Mouse (Mus musculus) testis, postnatal 14 days (tissue): Measurements from ENCODE around the gene Arhgap45.

Experiments
- DNase-seq: peaks from one replicate; pipeline ENCODE4 v3.0.0; 2021; ENCODE audit warnings: low spot score

Arhgap45 gene

DNA sequence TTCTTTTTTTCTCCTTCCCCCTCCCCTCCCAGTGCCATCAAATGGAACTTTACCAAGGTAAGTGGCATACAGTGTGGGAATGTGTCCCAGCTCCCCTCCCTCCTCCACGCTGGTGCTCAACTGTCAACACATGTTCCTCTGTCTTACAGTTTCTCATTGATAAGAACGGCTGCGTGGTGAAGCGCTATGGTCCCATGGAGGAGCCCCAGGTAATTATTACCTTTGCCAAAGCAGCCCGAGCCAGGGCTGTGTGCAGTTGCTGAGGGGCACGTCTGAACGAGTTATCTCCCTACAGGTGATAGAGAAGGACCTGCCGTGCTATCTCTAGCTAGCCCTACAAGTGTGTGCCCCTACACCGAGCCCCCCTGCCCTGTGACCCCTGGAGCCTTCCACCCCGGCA is 39.4 kb downstream of the Arhgap45 start:
- no peak for DNase-seq

DNA sequence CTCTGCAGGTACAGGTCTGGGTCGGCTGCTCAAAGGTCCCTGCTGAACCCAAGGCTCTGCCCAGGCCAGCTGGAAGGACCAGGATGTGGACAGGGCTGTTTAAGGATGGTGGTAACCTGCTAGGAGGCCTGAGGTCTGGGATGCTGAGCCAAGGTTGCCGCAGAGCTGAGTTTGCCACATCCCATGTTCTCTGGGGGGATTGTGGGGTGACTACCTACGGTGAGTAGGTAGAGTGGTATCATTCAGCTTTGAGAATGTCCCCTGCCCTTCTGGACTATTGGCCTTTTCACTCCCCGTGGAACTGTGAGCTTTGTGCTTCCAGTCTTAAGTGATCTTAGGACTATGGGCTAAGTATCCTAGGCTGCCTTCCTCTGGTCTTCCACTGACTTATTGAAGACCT is 40.1 kb downstream of the Arhgap45 start:
- no peak for DNase-seq

- no peak for DNase-seq
Observed at GRCm38 (mm10) chr10:80056976-80057682, 40.7 kb downstream of the Arhgap45 start.

GRCm38 (mm10) chr10:80057683-80058326 is 41.4 kb downstream of the Arhgap45 start:
- no peak for DNase-seq

- DNase-seq: no peak
Observed at GRCm38 (mm10) chr10:80063104-80063503, 46.7 kb downstream of the Arhgap45 start.

- DNase-seq: no peak
Observed at GRCm38 (mm10) chr10:80063877-80064650, 47.6 kb downstream of the Arhgap45 start.

DNA sequence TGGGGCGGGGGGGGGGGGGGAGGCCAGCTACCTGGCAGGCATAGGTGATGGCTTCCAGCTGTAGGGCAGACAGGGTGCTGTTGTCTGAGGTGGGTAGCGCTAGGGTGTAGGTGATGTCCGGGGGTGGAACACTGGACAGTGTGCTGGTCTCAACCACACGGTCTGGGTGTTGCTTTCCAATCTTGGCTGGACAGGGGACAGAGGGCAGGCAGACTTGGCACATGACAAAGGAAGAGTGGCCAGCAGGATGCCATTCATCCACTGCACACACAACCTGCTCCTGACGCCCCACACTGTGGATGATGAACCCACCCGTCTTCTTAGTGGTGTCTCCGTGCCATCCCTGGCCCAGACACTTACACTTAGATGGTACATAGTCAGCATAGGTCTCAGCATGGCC is 52.8 kb downstream of the Arhgap45 start:
- DNase-seq: no peak

DNA sequence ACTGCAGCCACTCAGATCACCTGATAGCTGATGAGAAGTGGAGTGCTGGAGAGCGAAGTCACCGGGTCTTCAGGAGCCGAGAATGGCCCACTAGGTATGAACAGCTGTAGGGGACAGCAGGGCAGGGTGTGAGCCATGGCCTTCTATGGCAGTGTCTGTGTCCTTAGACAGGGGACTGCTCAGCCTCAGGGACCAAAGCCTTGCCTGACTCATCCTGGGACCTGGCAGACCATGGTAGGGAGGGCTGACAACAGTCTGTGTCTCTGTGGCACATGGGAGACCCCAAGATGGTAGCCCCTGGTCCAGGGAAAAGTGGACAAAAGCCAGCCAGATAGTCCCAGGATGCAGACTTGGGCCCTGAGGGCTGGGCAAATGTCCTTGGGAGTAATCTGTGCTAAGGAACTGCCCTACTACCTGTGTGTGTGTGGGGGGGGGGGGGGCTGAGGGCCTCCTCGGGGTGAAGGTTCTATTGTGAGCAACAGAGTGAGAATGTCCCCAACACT is 53.5 kb downstream of the Arhgap45 start:
- DNase-seq: no peak

DNA sequence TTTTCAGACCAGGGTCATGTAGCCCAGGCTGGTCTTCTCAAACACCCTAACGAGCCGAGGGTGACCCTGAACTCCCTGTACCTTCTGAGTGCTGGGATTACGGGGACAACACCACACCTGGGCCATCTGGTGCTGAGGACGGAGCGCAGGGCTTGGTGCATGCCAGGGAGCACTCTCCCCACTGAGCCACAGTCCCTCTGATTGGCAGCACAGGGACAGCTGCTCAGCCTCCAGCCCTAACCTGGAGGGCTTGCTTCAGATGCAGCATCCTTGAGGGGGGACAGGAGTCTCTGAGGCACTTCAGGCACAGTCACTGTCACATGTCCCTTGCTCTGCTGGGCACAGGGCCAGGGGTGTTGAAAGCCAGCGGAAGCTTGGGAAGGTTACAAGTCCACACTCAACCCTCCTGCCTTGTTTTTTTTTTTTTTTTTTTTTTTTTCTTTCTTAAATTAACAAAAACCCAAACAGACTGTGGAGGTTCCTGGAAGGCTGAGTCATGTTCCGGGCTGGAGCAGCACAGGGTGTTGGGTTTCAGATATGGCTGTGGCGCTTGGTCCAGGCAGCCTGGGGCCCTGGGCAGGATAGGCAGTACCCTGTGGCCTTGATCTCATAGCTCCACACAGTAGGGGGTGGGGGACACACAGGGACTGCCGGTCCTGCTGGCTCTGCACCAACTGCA is 54.5 kb downstream of the Arhgap45 start:
- DNase-seq: peak; percentile 70

GRCm38 (mm10) chr10:80071516-80071900 is 55.1 kb downstream of the Arhgap45 start:
- no peak for DNase-seq

- no peak for DNase-seq
Observed at GRCm38 (mm10) chr10:80072623-80073489, 56.4 kb downstream of the Arhgap45 start.

DNA sequence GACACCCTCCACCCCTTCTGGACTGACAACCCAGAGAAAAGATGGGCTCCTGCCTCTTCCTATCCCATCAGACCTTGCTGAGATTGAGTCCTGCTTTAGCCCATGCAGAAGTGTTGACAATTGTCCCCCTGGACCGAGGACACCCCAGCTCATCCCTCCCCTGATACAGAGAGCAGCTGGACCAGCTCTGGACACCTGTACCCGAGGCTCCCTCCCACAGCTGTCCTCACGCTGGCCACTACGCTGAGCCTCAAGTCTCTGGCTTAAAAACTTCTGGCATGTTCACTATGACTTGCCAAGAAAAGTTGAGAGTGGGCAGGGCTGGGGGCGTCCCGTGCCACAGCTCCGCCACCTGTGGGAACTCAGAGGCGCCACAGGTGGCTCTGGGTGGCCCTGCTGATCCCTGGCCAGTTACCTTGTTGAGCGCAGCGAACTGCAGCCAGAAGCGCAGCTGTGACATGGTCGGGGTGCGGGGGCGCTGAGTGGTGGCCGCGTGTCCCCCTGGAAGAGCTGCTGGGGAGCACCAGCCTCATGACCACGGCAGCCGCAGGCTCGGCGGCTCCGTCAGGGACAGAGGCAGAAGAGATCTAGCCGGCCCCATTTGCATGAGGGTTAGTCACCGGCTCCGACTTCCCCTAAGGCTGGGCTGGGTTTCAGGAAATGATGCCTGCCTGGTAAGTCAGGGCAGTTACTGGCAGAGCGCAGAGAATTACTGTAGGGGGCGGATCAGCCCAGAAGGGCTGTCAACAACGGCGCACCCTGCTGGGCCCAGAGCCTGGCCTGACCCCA is 58.6 kb downstream of the Arhgap45 start:
- no peak for DNase-seq

DNA sequence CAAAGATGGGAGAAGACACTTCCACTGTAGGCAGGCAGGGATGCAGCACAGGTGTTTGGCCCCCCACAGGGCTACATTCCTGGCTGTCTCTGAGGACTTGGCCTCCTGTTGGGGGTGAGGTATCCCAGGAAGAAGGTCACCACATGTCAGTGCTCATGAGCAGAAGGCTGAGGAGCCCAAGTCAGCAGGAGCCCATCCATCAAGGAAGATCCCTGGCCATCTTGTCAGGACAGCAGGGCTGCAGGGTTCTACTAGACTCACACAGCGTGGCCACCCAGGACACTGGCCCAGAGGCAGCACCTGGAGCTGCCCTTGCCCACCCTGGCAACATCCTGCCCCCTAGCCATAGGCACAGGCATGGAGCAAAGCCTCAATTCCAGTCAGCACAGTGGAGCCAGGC is 59.5 kb downstream of the Arhgap45 start:
- no peak for DNase-seq

DNA sequence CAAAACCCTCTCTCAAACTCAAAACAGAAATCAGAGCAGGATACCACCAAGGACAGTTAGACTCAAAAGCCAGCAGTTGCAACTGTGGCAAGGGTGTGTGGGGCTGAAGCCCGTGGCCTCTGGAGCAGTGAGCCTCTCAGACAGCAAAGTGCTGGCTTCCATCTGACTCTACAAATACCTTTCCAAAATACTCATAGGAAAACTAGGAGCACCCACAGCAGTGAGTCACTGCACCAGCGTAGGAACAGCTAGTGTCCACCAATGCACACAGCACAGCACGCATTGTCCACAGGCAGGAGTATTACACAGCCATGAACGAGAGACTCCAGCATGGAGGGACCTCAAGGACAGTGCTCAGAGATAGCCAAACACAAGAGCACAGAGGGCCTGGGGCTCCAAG is 59.9 kb downstream of the Arhgap45 start:
- DNase-seq: no peak

DNA sequence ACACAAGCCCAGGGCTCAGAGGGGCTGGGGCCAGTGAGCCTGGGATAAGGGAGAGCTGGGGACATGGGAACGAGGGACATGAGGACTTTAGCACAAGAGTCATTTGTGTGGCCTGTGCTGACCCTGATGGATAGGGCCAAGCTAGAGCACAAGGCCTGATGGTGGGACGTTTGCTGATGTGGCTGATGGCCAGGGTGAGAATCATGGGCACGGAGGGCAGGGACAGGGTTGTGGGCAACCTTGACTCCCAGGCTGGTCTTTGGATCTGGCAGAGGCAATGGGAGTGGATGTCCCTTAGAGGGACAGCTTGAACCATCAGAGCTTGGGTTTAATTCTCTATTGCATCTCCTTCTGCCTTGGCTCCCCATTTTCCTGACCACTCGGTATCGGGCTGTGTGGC is 60.9 kb downstream of the Arhgap45 start:
- no peak for DNase-seq

GRCm38 (mm10) chr10:80078366-80078765 is 61.9 kb downstream of the Arhgap45 start:
- no peak for DNase-seq

- no peak for DNase-seq
Observed at GRCm38 (mm10) chr10:80080396-80081070, 64.1 kb downstream of the Arhgap45 start.
